Mouse (Mus musculus): ENCODE measurements around the gene St3gal4.

St3gal4 gene

DNA sequence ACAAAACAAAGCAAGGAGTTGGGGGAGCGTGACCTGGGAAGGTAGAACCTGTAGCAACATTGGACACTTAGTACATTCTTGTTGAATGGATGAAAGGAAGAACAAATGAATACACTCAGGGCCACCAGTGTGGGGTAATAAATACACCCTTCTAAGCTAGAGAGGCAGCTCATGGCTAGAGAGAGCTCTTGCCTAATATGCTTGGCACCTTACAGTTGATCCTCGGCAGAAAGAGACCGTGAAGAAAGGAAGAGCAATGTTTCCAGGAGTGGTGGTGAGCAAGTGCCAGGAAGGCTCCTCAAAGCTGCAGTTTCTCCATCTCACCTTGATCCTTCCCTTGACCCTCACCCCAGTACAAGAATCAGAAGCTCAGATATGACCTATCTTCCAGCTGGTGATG, 9.5 kb upstream of the St3gal4 start:
- no peak for DNase-seq

- DNase-seq, result no peak
Observed at GRCm38 (mm10) chr9:35127561-35127960, 8.5 kb upstream of the St3gal4 start.

DNA sequence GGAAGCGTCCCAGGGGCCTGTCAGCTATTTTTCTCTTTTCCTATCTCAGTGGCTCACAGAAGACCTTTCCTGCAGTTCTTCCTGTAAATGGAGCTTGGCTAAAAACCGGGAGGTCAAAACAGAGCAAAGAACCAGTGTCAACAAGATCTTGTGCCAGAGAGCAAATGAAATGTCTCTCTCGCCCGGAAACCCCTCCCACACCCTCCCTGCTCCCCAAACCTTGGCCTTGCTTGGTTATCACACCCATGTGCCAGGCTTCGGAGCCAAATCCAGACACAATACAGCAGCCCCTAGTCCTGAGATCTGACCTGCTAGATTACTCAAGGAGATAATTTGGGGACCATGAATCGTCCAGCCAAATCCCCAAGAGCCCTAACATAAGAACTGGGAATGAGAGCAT, 8.1 kb upstream of the St3gal4 start:
- no peak for DNase-seq

- DNase-seq, result no peak
Observed at GRCm38 (mm10) chr9:35124678-35124955, 5.5 kb upstream of the St3gal4 start.

DNA sequence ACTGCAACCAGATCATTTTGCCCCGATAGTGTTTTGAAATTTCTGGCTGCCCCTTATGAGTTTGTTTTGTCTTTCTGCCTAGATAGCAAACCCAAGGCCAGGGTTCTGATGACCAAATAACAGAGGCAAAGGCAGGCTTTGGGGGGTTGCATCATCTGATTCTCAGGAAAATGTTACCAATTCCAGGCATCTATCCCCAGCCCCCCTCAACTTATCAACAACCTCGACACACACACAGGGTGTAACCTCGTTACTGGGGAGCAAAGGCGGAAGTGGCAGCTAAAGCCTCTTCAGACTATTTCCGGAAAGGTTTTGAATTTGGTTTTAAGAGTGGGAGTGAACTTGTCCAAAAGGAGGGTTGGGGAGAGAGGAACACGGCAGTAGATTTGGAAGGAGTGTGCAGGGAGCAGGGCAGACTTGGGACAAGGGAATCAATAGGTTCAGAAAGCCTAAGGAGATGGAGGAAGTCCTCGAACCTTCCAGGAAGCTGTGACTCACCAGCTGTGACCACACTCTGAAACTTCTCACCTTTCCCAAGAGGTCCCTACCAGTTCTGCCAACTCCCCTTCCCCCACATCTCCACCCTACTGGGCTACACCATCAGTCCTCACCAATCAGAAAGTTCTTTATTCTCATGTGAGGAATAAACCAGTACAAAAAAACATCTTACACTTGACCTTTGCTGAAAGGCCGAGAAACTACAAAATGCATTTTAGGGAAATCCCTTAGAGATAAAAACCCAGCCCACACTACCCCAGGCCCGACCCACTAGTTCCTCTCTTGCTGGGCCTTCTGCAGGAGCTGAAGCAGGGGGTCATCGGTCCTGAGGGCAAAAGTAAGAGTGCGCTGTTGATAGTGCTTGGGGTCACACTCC, 5.0 kb upstream of the St3gal4 start:
- no peak for DNase-seq

DNA sequence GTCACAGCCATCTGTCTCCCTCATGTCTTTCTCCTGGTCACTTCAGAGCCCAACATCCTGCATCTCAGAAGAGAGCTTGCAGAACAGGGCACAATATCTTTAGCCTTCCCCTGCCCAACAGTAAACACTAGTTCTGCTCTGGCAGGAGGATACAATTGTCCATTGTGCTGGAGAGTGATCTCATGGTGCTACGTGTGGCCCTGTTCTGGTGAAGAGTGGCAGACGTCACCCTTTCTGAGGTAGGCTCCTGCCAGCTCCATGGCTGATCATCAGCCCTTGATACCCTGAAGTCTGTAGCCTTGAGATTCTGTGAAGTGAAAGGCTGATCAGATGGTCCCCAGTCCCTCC, 4.4 kb upstream of the St3gal4 start:
- DNase-seq, result no peak

DNA sequence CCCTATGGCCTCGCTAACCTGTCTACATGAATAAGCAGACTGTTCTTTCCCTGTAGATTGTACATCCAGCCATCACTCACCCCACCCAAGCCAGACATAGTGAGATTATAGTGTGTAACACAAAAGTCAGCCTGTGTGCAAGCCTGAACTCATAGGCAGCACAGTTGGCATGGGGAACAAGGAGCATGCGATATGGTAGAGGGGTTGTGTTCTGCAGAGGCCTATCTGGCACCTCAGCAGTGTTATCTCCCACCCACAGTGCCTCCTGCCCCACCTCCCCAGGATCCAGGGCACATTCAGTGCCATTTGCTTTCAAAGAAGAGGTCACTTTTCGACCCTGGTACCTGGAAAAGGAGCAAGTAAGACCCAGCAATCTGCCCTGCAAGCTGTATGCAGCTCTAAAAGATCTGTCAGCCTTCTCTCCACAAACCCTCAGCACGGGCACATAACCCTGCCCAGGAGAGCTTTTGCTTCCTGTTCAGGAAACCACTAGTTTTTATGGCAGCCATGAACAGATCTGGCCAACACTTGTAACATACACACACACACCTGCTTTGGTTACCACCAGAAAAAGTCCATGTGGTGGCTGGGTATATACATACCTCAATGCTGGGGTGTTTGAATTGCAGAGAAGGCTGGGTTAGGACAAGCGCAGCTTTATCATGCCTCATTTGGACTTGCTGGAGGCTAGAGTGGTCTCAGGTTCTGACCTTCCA, 3.6 kb upstream of the St3gal4 start:
- DNase-seq, result no peak

DNA sequence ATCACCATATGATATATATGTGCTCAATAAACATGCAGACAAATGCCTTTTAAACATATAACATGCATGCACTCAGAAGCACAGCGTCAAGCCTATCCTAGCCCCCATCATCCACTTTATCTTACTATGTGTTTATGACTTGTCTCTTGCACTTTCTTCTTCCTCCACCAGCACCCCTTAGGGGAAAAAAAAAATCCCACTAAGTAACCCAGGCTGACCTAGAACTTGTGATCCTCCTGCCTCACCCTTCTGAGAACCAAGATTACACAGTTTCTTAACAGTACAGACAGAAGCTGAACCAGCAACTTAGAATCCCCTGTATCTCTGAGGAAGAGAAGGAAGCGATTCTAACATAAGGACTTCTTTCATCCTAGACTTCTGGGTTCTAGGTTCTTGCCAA, 505 bp downstream of the St3gal4 start:
- DNase-seq, result no peak

DNA sequence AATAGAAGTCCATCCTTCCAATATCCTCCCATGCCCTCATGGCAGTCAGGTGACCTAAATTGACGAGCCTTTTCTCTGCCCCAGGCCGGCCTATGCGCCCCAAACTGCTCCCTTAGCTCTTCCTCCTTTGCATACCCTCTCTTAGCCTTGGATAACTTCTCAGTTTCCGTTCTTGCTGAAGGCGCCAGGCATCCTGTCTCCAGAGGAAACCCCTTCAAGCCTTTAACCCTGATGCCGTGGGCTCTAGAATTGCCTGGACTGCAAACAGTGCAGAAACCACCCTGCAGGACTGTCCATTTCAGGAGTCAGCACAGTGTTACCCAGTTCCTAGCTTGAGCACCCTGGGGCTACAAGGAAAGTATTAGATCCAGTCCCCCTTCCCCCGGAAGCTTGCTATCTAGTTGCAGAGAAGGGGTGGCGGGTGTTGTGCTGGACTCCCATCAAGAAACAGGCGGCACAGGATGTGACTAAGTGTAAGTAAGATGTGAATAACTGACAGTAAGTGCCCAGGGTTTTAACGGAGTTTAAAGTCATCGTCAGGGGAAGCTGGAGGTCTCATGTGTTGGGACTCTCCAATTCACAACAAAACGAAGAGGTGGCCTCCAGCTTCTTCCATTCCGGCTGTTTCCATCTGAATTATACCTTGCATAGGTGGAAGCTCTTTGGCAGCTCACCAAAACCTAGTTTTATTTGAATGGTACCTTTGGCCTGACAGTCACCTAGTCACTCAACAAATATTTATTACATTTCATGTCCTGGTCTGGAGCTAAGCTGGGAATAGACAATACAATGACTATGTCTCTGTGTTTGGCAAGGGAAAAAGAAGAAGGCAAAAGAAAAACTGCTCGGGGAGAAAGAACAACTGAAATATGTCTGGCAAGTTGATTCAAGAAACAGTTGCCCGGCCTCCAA, 1.4 kb downstream of the St3gal4 start:
- DNase-seq, result no peak

GRCm38 (mm10) chr9:35116391-35117381, 2.4 kb downstream of the St3gal4 start:
- peak; percentile 77 for DNase-seq

- DNase-seq, result no peak
Observed at GRCm38 (mm10) chr9:35115804-35116203, 3.3 kb downstream of the St3gal4 start.

DNA sequence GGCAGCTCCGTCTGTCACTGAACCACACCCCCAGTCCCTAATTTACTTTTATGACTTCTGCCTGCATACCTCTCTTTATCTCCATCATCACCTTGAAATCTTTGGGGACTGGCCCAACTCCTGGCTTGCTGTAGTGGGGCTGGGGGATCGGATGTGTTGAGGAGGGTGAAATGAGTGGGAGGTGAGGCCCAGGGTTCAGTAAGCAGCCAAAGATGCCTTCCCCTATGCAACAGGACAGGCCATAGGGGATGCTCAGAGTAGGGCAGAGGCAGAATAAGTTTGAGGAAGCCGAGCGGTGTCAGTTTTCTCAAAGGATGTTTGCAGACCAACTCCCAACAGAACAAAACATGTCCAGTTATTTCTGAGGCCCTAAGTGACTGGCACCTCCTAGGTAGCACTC, 3.8 kb downstream of the St3gal4 start:
- DNase-seq, result no peak

DNA sequence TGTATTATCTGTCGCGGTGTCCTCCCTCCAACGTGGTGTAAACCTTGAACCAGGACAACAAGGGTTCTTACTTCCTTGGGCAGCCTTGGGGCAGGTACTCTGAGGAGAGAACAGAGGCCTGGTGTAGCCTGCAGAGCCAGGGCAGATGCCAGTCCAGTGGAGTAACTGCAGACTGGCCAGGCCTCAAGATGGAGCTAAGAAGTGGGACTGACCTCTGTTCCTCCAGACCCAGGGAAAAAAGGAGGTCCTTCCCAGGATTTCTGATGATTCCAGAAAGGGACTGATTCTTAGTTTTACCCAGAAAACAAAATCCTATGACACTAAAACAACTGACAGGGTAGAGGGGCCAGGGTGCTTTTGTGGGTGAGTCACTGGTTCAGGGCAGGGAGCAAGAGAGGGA, 4.8 kb downstream of the St3gal4 start:
- DNase-seq, result no peak

DNA sequence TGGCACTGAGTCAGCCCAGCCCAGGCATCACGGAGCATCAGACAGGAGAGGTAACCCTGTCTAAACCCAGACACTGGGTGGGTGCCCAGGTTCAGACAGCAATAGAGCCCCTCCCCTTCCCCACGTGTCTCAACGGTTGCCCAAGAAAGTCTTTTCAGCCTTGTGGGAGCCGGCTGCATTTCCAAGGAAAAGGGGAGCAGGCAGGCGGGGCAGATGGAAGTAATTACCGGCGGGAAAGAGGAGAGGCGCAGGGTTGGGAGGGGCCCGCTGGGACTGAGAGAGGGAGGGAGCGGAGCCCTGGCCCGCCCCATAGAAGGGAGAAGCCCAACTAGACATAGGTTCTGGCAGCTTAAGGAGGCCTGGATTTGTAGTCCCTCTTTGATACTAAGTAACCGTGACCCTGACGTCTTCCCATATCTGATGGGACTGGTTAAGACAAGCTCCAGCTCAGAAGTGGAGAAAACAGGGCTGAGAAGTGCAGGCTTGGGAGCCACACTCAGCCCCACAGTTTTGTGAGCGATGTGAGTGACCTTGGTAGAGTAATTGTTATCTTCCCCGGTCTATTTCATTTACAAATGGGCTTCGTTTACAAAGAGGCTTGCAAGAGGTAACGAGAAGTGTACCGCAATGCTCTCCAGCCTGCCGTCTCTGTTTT, 7.0 kb downstream of the St3gal4 start:
- peak; percentile 16 for DNase-seq

DNA sequence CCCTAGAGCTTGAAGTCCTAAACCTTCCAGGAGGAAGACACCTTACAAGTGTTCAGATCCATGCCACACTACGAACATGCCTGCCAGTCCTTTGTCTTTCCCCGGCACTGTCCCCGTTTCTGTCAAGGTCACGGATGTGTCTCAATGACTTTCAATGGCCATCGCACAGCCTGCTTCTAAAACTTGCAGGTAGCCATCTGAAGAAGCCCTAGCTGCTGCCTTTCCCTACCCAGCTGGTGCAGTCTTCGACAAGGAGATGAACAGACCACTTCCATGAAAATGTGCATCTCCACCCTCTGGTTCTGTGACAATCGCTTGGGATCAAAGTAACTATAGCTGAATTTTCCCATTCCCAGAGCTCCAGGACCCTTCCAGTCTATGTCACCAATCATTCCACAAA, 7.6 kb downstream of the St3gal4 start:
- no peak for DNase-seq

DNA sequence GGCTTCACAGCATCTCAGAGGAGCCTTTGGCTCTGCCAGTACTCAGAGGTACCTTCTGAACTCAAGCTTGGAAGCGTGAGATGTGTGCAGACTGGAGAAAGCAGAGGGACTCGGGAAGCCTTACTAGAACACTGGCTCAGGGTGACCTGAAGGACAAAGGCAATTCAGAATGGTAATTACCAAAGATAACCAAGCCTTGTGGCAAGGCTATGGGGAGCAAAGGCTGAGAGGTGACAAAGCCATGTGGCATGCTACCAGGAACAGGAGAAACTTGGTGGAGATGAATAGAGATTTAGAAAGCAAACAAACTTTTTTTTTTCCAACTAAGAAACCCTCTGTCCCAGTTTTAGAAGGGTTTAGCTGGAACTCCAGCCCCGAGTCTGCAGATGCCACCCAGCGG, 8.5 kb downstream of the St3gal4 start:
- DNase-seq, result no peak

- no peak for DNase-seq
Observed at GRCm38 (mm10) chr9:35110051-35110450, 9.0 kb downstream of the St3gal4 start.

DNA sequence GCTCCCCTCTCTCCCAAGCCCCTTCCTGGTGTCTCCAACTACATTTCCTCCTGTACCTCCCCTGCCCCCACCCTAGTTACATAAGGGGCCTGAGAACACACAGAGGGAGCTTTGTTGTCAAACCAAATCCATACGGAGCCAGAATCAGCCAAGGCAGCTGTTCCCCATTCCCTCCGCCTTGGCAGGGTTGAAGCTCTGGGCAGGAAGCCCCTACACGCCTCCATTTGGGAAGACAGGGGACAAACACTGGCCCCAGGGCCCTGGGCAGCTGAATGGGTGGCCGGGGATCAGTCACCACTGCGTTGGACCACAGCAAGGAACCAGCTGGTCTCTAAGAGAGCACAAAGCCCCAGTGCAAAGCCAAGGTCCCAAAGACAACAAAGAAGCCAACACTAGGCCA, 10.2 kb downstream of the St3gal4 start:
- DNase-seq, result peak; percentile 65

DNA sequence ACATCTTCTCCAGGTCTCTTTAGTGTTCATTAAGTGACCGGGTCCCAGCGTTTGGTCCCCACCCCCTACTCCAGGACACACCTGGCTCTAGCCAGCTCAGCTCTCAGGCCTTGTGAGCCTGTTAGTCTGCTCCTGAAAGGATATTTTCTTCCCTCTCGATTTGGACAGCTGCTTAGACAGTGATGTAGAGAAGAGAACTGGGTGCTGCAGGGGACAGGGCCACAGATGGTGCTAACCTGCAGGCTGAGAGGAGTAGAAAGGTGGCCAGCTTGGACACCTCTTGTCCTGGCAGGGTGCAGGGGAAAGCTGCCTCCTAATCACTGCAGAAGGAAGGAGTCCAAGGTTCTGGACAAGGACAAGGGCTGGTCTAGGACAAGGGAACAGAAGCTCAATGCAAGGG, 11.0 kb downstream of the St3gal4 start:
- DNase-seq, result no peak

GRCm38 (mm10) chr9:35107396-35107795, 11.7 kb downstream of the St3gal4 start:
- no peak for DNase-seq

Data from right cerebral cortex, postnatal 4 days (tissue).